Mouse (Mus musculus) kidney, embryonic 16.5 days (tissue): ENCODE results near the gene Farp1. TPM values are rescaled to one million over a fixed set of nuclear protein-coding genes. Genes with fewer than 3 reads are reported as not detected.

ENCODE experiments used
- ATAC-seq: fragments of 200-750 bp; cut with Nextera tagmentation; 2 replicates; pipeline ENCODE4 v1.8.0; 2017; ENCODE audit warnings: moderate TSS enrichment; ENCODE audit not compliant: low FRiP score, low TSS enrichment
- H3K27ac ChIP-seq: fragments of 300-500 bp; sonication (generic); 2 replicates; pipeline ENCODE4 v1.5.1; 2014; ENCODE audit warnings: low read length
- H3K27me3 ChIP-seq: fragments of 300-500 bp; sonication (generic); 2 replicates; pipeline ENCODE4 v1.6.1; 2014; ENCODE audit warnings: low read length, control low read depth, mixed read lengths; ENCODE audit not compliant: insufficient read depth
- H3K36me3 ChIP-seq: fragments of 300-500 bp; sonication (generic); 2 replicates; pipeline ENCODE4 v1.6.1; 2014; ENCODE audit warnings: low read length, control low read depth, mixed read lengths; ENCODE audit not compliant: insufficient read depth
- H3K4me1 ChIP-seq: fragments of 300-500 bp; sonication (generic); 2 replicates; pipeline ENCODE4 v1.6.1; 2014; ENCODE audit warnings: low read length, control low read depth, mixed read lengths; ENCODE audit not compliant: insufficient read depth
- H3K4me2 ChIP-seq: fragments of 300-500 bp; sonication (generic); replicated peaks from 2 replicates; pipeline ENCODE4 v1.6.1; 2014; ENCODE audit warnings: low read depth, low read length
- H3K4me3 ChIP-seq: fragments of 300-500 bp; sonication (generic); 2 replicates; pipeline ENCODE4 v1.5.1; 2014; ENCODE audit warnings: mild to moderate bottlenecking, low read length
- H3K9ac ChIP-seq: fragments of 300-500 bp; sonication (generic); replicated peaks from 2 replicates; pipeline ENCODE4 v1.6.1; 2014; ENCODE audit warnings: low read length
- H3K9me3 ChIP-seq: fragments of 300-500 bp; sonication (generic); 2 replicates; pipeline ENCODE4 v1.6.1; 2016; ENCODE audit warnings: low read length, control low read depth
- WGBS: fragments of 180-500 bp; shearing (Covaris S2); extraction: QIAGEN DNeasy Blood & Tissue Kit; methylation state at CpG from one replicate; pipeline ENCODE4 v1.1.7; 2014; 5-methylcytosine and 5-hydroxymethylcytosine counted together
- polyA plus RNA-seq: library from polyadenylated mRNA; unstranded; fragments of >200 nt; fragmentation: Nextera tagmentation; extraction: Ambion mirVana; gene quantifications from 2 replicates; pipeline ENCODE4 v1.2.1, GENCODE M21; 2015

The Farp1 gene
- polyA plus RNA-seq = 31.3 and 31.9 TPM in 2 replicates

GRCm38 (mm10) chr14:121034973-121035662, at the start of gene Farp1:
Gene Farp1, plus strand, starts transcription at chr14:121035200.
- H3K27ac ChIP-seq = peak within 1 kb of the TSS; percentile 85
- peak within 1 kb of the TSS; percentile 88 for H3K4me2 ChIP-seq
- no peaks in the 10 kb centered on the region for H3K9me3 ChIP-seq
- peaks cover 38% of the 10 kb centered on the region for H3K4me1 ChIP-seq
- peak within 1 kb of the TSS; percentile 92 for H3K4me3 ChIP-seq
- ATAC-seq = peak; percentile 96
- under 1% methylated on average over 59 of the region's 61 CpGs for WGBS
- H3K36me3 ChIP-seq = no peaks in the 10 kb centered on the region
- H3K9ac ChIP-seq = peak within 1 kb of the TSS; percentile 96
- no peaks in the 10 kb centered on the region for H3K27me3 ChIP-seq

- Histone ChIP-seq H3K4me2 (no peak overlapping the region), H3K27me3 (no peaks in the 10 kb centered on the region), H3K9me3 (no peaks in the 10 kb centered on the region), H3K27ac (no peak overlapping the region), H3K4me1 (peaks cover 4% of the 10 kb centered on the region; the same call in 1 of the 2 replicates), H3K4me3 (no peak overlapping the region), H3K36me3 (no peaks in the 10 kb centered on the region), H3K9ac (no peak overlapping the region)
- WGBS = 35% methylated on average over 6 of the region's 6 CpGs
- peak; percentile 60; the same call in 1 of the 2 replicates for ATAC-seq
Observed at GRCm38 (mm10) chr14:120989126-120989525, 45.9 kb upstream of the Farp1 start.

GRCm38 (mm10) chr14:120997686-120998085, 37.3 kb upstream of the Farp1 start:
- H3K9me3 ChIP-seq = no peaks in the 10 kb centered on the region
- no peak overlapping the region for H3K4me3 ChIP-seq
- no peaks in the 10 kb centered on the region for H3K4me1 ChIP-seq
- no peak overlapping the region for H3K9ac ChIP-seq
- WGBS = 84% methylated on average over 5 of the region's 5 CpGs
- no peaks in the 10 kb centered on the region for H3K36me3 ChIP-seq
- no peaks in the 10 kb centered on the region for H3K27me3 ChIP-seq
- no peak overlapping the region for H3K27ac ChIP-seq
- H3K4me2 ChIP-seq = no peak overlapping the region
- no peak for ATAC-seq

- Histone ChIP-seq H3K4me1 (no peaks in the 10 kb centered on the region), H3K9me3 (no peaks in the 10 kb centered on the region), H3K4me2 (no peak overlapping the region), H3K36me3 (no peaks in the 10 kb centered on the region), H3K4me3 (no peak overlapping the region), H3K27ac (no peak overlapping the region), H3K27me3 (no peaks in the 10 kb centered on the region), H3K9ac (no peak overlapping the region)
- 31% methylated on average over 12 of the region's 12 CpGs for WGBS
- peak; percentile 61; the same call in 1 of the 2 replicates for ATAC-seq
Observed at GRCm38 (mm10) chr14:121000561-121001340, 34.2 kb upstream of the Farp1 start.

- Histone ChIP-seq H3K9me3 (no peaks in the 10 kb centered on the region), H3K36me3 (no peaks in the 10 kb centered on the region), H3K9ac (no peak overlapping the region), H3K4me2 (no peak overlapping the region), H3K27me3 (no peaks in the 10 kb centered on the region), H3K4me1 (no peaks in the 10 kb centered on the region), H3K27ac (no peak overlapping the region), H3K4me3 (no peak overlapping the region)
- no peak for ATAC-seq
- 88% methylated on average over 6 of the region's 6 CpGs for WGBS
Observed at GRCm38 (mm10) chr14:121005621-121006020, 29.4 kb upstream of the Farp1 start.

GRCm38 (mm10) chr14:121006021-121006420, 29.0 kb upstream of the Farp1 start:
- no peak overlapping the region for H3K27ac ChIP-seq
- H3K4me1 ChIP-seq = no peaks in the 10 kb centered on the region
- WGBS = 91% methylated on average over 8 of the region's 8 CpGs
- H3K9me3 ChIP-seq = no peaks in the 10 kb centered on the region
- H3K27me3 ChIP-seq = no peaks in the 10 kb centered on the region
- H3K4me2 ChIP-seq = no peak overlapping the region
- H3K9ac ChIP-seq = no peak overlapping the region
- H3K36me3 ChIP-seq = no peaks in the 10 kb centered on the region
- ATAC-seq = no peak
- H3K4me3 ChIP-seq = no peak overlapping the region

- H3K36me3 ChIP-seq = no peaks in the 10 kb centered on the region
- H3K4me3 ChIP-seq = no peak overlapping the region
- no peak overlapping the region for H3K4me2 ChIP-seq
- no peak overlapping the region for H3K27ac ChIP-seq
- 67% methylated on average over 2 of the region's 2 CpGs for WGBS
- H3K9ac ChIP-seq = no peak overlapping the region
- no peaks in the 10 kb centered on the region for H3K4me1 ChIP-seq
- peaks cover 4% of the 10 kb centered on the region; the same call in 1 of the 2 replicates for H3K9me3 ChIP-seq
- H3K27me3 ChIP-seq = no peaks in the 10 kb centered on the region
- no peak for ATAC-seq
Observed at GRCm38 (mm10) chr14:121015114-121015690, 19.8 kb upstream of the Farp1 start.

- H3K36me3 ChIP-seq = no peaks in the 10 kb centered on the region
- H3K27ac ChIP-seq = no peak overlapping the region
- no peaks in the 10 kb centered on the region for H3K27me3 ChIP-seq
- H3K4me1 ChIP-seq = no peaks in the 10 kb centered on the region
- peaks cover 4% of the 10 kb centered on the region; the same call in 1 of the 2 replicates for H3K9me3 ChIP-seq
- H3K4me3 ChIP-seq = no peak overlapping the region
- WGBS = 74% methylated on average over 5 of the region's 5 CpGs
- H3K9ac ChIP-seq = no peak overlapping the region
- no peak overlapping the region for H3K4me2 ChIP-seq
- no peak for ATAC-seq
Observed at GRCm38 (mm10) chr14:121022403-121022802, 12.6 kb upstream of the Farp1 start.

GRCm38 (mm10) chr14:121025381-121025780, 9.6 kb upstream of the Farp1 start:
- Histone ChIP-seq H3K9ac (no peak overlapping the region), H3K36me3 (no peaks in the 10 kb centered on the region), H3K27ac (no peak overlapping the region), H3K4me2 (no peak overlapping the region), H3K4me1 (no peaks in the 10 kb centered on the region), H3K4me3 (no peak overlapping the region), H3K9me3 (no peaks in the 10 kb centered on the region), H3K27me3 (no peaks in the 10 kb centered on the region)
- ATAC-seq = no peak
- 74% methylated on average over 8 of the region's 8 CpGs for WGBS
